Mouse (Mus musculus): ENCODE measurements around the gene Psmc3ip. TPM values are rescaled to one million over a fixed set of nuclear protein-coding genes. Genes with fewer than 3 reads are reported as not detected.

Gene Psmc3ip
- polyA plus RNA-seq, 1 experiment from 2014 or later = 36.4 TPM

DNA sequence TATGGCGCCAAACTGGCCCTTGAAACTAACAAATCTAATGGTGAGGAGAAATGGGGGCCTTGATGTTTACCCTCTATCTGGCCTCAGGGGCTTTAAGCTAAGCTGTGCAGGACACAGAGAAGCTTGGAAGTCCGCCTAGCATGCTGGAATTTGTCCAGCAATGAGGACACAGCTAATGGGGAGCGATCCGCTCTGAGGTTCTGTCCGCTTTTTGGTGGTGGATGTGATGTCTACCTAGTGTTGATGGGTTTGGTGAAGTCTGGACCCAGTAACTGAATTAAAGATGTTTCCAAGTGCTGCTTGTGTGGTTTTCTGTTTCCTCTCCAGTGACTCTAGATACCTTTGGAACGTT is 8.9 kb downstream of the Psmc3ip start:
- peak overlapping the region; percentile 87; the same call in 1 of the 2 replicates for H3K4me3 ChIP-seq (ENCODE audit: low read depth, low read length)
- H3K9me3 ChIP-seq (ENCODE audit: control insufficient read depth, low read depth, low read length) = no peaks in the 10 kb centered on the region
- H3K4me1 ChIP-seq (ENCODE audit: control insufficient read depth, insufficient read depth, low read length) = peaks cover 28% of the 10 kb centered on the region
- H3K27me3 ChIP-seq (ENCODE audit: control insufficient read depth, insufficient read depth, low read length) = no peaks in the 10 kb centered on the region
- no peak overlapping the region for H3K9ac ChIP-seq (replicated peaks; ENCODE audit: low read depth, low read length)
- peak overlapping the region; percentile 96 for H3K4me2 ChIP-seq (replicated peaks; ENCODE audit: low read depth, low read length)
- WGBS = 83% methylated on average over 6 of the region's 6 CpGs
- no peak for ATAC-seq (ENCODE audit: insufficient number of reproducible peaks, insufficient read depth, low FRiP score, low read depth)
- peaks cover 14% of the 10 kb centered on the region for H3K36me3 ChIP-seq (ENCODE audit: control insufficient read depth, insufficient read depth, low read length)
- H3K27ac ChIP-seq (ENCODE audit: low read length) = peak overlapping the region; percentile 16; the same call in 1 of the 2 replicates

DNA sequence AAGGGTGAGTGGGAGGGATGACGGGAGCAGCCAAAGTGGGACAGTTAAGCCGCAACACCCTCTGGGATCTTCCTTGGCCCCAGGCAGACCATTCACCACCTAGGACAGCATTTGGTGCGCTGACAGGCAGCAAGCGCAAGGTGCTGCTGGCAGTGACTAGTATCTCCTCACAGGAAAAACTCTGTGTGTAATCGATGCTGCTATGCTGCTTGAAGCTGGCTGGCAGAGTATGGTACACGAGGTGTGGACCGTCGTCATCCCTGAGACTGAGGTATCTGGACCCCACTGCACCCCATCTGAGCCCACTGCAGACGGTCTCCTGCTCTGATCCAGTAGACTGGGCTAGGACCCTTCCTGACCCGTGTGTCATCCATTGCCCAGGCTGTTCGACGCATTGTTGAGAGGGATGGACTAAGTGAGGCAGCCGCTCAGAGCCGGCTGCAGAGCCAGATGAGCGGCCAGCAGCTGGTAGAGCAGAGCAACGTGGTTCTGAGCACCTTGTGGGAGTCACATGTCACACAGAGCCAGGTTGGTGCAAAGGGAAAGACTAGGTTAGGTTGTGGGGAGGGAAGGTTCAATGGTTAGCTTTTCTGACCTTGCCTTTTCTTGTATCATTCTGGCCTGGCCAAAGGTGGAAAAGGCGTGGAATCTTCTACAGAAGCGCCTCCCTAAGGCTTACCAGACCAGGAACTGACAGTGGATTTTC is 9.5 kb downstream of the Psmc3ip start:
- no peak overlapping the region for H3K4me3 ChIP-seq (ENCODE audit: low read depth, low read length)
- H3K9ac ChIP-seq (replicated peaks; ENCODE audit: low read depth, low read length) = no peak overlapping the region
- H3K9me3 ChIP-seq (ENCODE audit: control insufficient read depth, low read depth, low read length) = no peaks in the 10 kb centered on the region
- 89% methylated on average over 18 of the region's 18 CpGs for WGBS
- H3K27ac ChIP-seq (ENCODE audit: low read length) = no peak overlapping the region
- no peaks in the 10 kb centered on the region; the same call in 1 of the 2 replicates for H3K27me3 ChIP-seq (ENCODE audit: control insufficient read depth, insufficient read depth, low read length)
- H3K4me1 ChIP-seq (ENCODE audit: control insufficient read depth, insufficient read depth, low read length) = peaks cover 28% of the 10 kb centered on the region
- ATAC-seq (ENCODE audit: insufficient number of reproducible peaks, insufficient read depth, low FRiP score, low read depth) = no peak
- H3K4me2 ChIP-seq (replicated peaks; ENCODE audit: low read depth, low read length) = peak overlapping the region; percentile 96; the same call in 1 of the 2 replicates
- peaks cover 12% of the 10 kb centered on the region for H3K36me3 ChIP-seq (ENCODE audit: control insufficient read depth, insufficient read depth, low read length)

DNA sequence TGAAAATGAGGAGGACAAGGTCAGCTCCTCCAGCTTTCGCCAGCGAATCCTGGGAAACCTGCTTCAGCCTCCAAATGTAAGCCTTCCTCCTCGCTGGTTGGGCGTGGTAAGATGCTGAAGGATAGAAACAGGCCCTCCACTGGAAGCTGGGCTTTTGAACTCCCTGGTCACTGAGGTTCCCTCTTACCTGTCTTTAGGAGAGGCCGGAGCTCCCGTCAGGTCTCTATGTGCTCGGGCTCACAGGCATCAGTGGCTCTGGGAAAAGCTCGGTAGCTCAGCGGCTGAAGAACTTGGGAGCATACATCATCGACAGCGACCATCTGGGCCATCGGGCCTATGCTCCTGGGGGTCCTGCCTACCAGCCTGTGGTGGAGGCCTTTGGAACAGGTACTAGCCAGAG is 10.4 kb downstream of the Psmc3ip start:
- 90% methylated on average over 12 of the region's 12 CpGs for WGBS
- H3K4me1 ChIP-seq (ENCODE audit: control insufficient read depth, insufficient read depth, low read length) = peaks cover 30% of the 10 kb centered on the region
- peaks cover 6% of the 10 kb centered on the region for H3K27me3 ChIP-seq (ENCODE audit: control insufficient read depth, insufficient read depth, low read length)

DNA sequence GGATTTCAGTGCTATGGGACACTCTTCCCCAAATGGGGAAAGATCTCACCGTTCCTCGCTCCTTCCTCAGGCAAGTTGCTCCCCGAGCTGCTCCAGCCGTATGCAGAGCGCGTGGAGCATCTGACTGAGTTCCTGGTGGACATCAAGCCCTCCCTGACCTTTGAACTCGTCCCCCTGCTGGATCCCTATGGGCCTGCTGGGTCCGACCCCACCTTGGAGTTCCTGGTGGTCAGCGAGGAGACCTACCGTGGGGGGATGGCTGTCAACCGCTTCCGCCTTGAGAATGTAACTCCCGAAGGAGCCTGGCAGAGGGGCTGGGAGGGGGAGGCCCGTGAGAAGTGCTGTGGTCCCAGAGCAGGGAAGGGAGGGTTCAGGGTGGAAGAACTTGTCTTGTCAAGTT is 11.0 kb downstream of the Psmc3ip start:
- WGBS = 88% methylated on average over 14 of the region's 14 CpGs
- Histone ChIP-seq H3K27me3 (ENCODE audit: control insufficient read depth, insufficient read depth, low read length) (peaks cover 12% of the 10 kb centered on the region), H3K4me3 (ENCODE audit: low read depth, low read length) (no peak overlapping the region), H3K27ac (ENCODE audit: low read length) (no peak overlapping the region), H3K4me1 (ENCODE audit: control insufficient read depth, insufficient read depth, low read length) (peaks cover 34% of the 10 kb centered on the region), H3K36me3 (ENCODE audit: control insufficient read depth, insufficient read depth, low read length) (peaks cover 2% of the 10 kb centered on the region), H3K9me3 (ENCODE audit: control insufficient read depth, low read depth, low read length) (no peaks in the 10 kb centered on the region), H3K9ac (replicated peaks; ENCODE audit: low read depth, low read length) (no peak overlapping the region), H3K4me2 (replicated peaks; ENCODE audit: low read depth, low read length) (no peak overlapping the region)
- ATAC-seq (ENCODE audit: insufficient number of reproducible peaks, insufficient read depth, low FRiP score, low read depth) = no peak

More for the DNA sequence above, 10.4 kb downstream of the Psmc3ip start:
- Histone ChIP-seq H3K9me3 (ENCODE audit: control insufficient read depth, low read depth, low read length) (no peaks in the 10 kb centered on the region), H3K4me2 (replicated peaks; ENCODE audit: low read depth, low read length) (no peak overlapping the region), H3K27ac (ENCODE audit: low read length) (no peak overlapping the region), H3K36me3 (ENCODE audit: control insufficient read depth, insufficient read depth, low read length) (peaks cover 8% of the 10 kb centered on the region), H3K4me3 (ENCODE audit: low read depth, low read length) (no peak overlapping the region), H3K9ac (replicated peaks; ENCODE audit: low read depth, low read length) (no peak overlapping the region)
- no peak for ATAC-seq (ENCODE audit: insufficient number of reproducible peaks, insufficient read depth, low FRiP score, low read depth)

DNA sequence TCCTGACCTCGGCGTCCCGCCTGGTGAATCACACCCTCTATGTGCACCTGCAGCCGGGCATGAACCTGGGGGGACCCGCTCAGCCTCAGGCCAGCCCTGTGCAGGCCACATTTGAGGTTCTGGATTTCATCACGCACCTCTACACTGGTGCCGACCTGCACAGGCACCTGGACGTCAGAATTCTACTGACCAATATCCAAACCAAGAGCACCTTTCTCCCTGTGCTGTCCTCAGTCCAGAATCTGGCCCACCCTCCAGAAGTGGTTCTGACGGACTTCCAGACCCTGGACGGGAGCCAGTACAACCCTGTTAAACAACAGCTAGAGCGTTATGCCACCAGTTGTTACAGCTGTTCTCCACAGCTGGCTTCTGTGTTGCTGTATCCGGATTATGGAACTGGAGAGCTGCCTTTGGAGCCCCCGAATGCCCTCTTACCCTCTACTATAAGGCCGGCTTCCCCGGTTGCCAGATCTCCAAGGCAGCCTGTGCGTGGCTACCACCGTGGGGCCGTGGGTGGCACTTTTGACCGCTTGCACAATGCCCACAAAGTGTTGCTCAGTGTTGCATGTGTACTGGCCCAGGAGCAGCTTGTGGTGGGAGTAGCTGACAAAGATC is 12.0 kb downstream of the Psmc3ip start:
- H3K9ac ChIP-seq (replicated peaks; ENCODE audit: low read depth, low read length) = peak overlapping the region; percentile 73
- peaks cover 33% of the 10 kb centered on the region for H3K4me1 ChIP-seq (ENCODE audit: control insufficient read depth, insufficient read depth, low read length)
- WGBS = 29% methylated on average over 19 of the region's 19 CpGs
- H3K4me3 ChIP-seq (ENCODE audit: low read depth, low read length) = peak overlapping the region; percentile 70
- H3K9me3 ChIP-seq (ENCODE audit: control insufficient read depth, low read depth, low read length) = no peaks in the 10 kb centered on the region
- peak overlapping the region; percentile 84 for H3K27ac ChIP-seq (ENCODE audit: low read length)
- no peak for ATAC-seq (ENCODE audit: insufficient number of reproducible peaks, insufficient read depth, low FRiP score, low read depth)
- peak overlapping the region; percentile 98 for H3K4me2 ChIP-seq (replicated peaks; ENCODE audit: low read depth, low read length)
- no peaks in the 10 kb centered on the region for H3K36me3 ChIP-seq (ENCODE audit: control insufficient read depth, insufficient read depth, low read length)
- peaks cover 22% of the 10 kb centered on the region for H3K27me3 ChIP-seq (ENCODE audit: control insufficient read depth, insufficient read depth, low read length)

DNA sequence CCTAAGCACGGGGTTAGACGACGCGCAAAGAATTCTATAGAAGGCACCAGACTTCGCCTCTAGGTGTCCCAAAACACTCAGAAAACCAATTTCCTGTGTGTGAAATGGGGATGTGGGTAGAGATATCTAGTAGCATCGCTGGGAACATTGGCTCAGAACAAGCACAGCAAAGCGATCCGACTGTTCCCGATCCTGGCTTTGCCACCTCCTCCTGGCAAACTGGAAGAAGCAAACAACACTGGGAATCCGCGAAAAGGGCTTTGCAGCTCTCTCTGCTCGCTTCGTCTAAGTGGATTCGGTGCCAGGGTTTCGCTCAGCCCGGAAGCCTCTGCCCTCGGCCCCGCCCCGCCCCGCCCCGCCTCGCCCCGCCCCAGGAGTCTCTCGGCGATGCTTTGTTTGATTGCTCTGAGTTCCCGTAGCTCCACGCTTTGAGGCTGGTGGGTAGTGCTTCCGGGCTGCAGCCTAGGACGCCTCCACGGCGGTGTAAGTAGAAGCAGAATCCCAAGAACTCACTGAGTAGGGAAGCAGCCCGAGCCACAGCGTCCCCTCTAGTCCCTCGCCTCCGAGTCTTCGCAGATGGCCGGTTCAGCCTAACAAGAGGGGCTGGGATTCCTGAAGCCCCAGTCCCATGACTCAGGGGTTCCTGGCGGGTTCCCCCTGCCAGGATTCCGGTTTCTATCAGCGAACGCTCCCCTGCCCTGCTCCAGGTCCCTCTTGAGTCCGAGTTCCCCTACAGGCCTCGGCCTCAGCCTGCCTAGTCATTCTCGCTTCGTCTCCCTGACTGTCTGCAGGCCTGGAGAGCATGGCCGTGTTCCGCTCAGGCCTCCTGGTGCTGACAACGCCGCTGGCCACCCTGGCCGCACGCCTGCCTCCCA is 12.8 kb downstream of the Psmc3ip start, which contains the start of gene Coasy:
Gene Coasy (plus strand): TSS at position 358 of the 875 bp plus-strand sequence.
- Histone ChIP-seq H3K27ac (ENCODE audit: low read length) (peak within 1 kb of the TSS; percentile 84), H3K9me3 (ENCODE audit: control insufficient read depth, low read depth, low read length) (no peaks in the 10 kb centered on the region), H3K4me1 (ENCODE audit: control insufficient read depth, insufficient read depth, low read length) (peaks cover 27% of the 10 kb centered on the region), H3K4me2 (replicated peaks; ENCODE audit: low read depth, low read length) (peak within 1 kb of the TSS; percentile 98), H3K36me3 (ENCODE audit: control insufficient read depth, insufficient read depth, low read length) (no peaks in the 10 kb centered on the region), H3K4me3 (ENCODE audit: low read depth, low read length) (peak within 1 kb of the TSS; percentile 70), H3K9ac (replicated peaks; ENCODE audit: low read depth, low read length) (peak within 1 kb of the TSS; percentile 73), H3K27me3 (ENCODE audit: control insufficient read depth, insufficient read depth, low read length) (peaks cover 27% of the 10 kb centered on the region)
- ATAC-seq (ENCODE audit: insufficient number of reproducible peaks, insufficient read depth, low FRiP score, low read depth) = peak; percentile 89
- under 1% methylated on average over 51 of the region's 51 CpGs for WGBS

DNA sequence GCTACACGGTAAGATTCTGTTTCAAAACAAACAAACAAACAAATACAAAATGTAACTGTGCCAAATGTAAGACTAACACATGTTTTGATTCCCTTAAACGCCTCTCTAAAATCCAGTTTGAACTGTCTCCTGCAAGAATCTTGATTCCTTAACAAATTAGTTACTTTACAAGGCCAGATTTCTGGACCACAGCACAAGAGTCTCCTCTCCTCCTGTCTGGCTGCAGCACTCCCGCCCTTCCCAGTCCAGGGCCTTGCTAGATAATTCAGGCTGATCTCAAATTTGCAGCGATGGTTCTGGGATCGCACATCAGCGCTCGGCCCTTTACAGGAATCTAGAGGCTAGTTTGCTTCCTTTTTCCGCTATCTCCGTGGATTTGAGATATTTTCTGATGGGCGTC is 13.6 kb downstream of the Psmc3ip start:
- H3K9me3 ChIP-seq (ENCODE audit: control insufficient read depth, low read depth, low read length) = no peaks in the 10 kb centered on the region
- H3K4me3 ChIP-seq (ENCODE audit: low read depth, low read length) = peak overlapping the region; percentile 70
- no peaks in the 10 kb centered on the region for H3K36me3 ChIP-seq (ENCODE audit: control insufficient read depth, insufficient read depth, low read length)
- peaks cover 26% of the 10 kb centered on the region for H3K4me1 ChIP-seq (ENCODE audit: control insufficient read depth, insufficient read depth, low read length)
- ATAC-seq (ENCODE audit: insufficient number of reproducible peaks, insufficient read depth, low FRiP score, low read depth) = no peak
- 5% methylated on average over 10 of the region's 10 CpGs for WGBS
- peaks cover 27% of the 10 kb centered on the region for H3K27me3 ChIP-seq (ENCODE audit: control insufficient read depth, insufficient read depth, low read length)
- H3K9ac ChIP-seq (replicated peaks; ENCODE audit: low read depth, low read length) = no peak overlapping the region; the same call in 1 of the 2 replicates
- peak overlapping the region; percentile 44 for H3K4me2 ChIP-seq (replicated peaks; ENCODE audit: low read depth, low read length)
- H3K27ac ChIP-seq (ENCODE audit: low read length) = peak overlapping the region; percentile 34; the same call in 1 of the 2 replicates

DNA sequence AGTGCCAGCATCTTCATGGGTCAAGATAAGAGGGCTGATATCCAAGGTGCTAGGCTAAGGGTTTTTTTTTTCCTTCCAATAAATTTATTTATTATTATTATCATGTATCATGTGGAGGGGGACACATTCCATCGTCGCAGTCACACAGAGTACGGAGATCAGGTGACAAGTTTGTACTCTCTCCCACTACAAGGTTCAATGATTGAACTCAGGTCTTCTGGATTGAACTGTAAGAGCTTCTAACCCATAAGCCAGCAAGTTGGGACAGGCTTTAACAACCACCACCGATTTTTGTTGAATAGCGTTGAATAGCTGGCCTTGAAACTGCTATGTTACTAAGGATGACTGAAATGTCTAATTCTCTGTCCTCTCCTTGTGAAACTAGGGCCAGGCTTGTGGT is 14.8 kb downstream of the Psmc3ip start:
- Histone ChIP-seq H3K4me2 (replicated peaks; ENCODE audit: low read depth, low read length) (no peak overlapping the region), H3K9ac (replicated peaks; ENCODE audit: low read depth, low read length) (no peak overlapping the region), H3K36me3 (ENCODE audit: control insufficient read depth, insufficient read depth, low read length) (no peaks in the 10 kb centered on the region), H3K27me3 (ENCODE audit: control insufficient read depth, insufficient read depth, low read length) (peaks cover 27% of the 10 kb centered on the region), H3K27ac (ENCODE audit: low read length) (no peak overlapping the region), H3K4me3 (ENCODE audit: low read depth, low read length) (no peak overlapping the region), H3K4me1 (ENCODE audit: control insufficient read depth, insufficient read depth, low read length) (peaks cover 18% of the 10 kb centered on the region), H3K9me3 (ENCODE audit: control insufficient read depth, low read depth, low read length) (no peaks in the 10 kb centered on the region)
- no peak for ATAC-seq (ENCODE audit: insufficient number of reproducible peaks, insufficient read depth, low FRiP score, low read depth)
- WGBS = 73% methylated on average over 5 of the region's 5 CpGs
